Mouse (Mus musculus): ENCODE results near the gene Lamtor4. TPM values are rescaled to one million over a fixed set of nuclear protein-coding genes. Genes with fewer than 3 reads are reported as not detected.

Lamtor4 gene
- polyA plus RNA-seq (2015; fragmentation: Nextera tagmentation; extraction: Ambion mirVana), result 145 and 181 TPM in 2 replicates

DNA sequence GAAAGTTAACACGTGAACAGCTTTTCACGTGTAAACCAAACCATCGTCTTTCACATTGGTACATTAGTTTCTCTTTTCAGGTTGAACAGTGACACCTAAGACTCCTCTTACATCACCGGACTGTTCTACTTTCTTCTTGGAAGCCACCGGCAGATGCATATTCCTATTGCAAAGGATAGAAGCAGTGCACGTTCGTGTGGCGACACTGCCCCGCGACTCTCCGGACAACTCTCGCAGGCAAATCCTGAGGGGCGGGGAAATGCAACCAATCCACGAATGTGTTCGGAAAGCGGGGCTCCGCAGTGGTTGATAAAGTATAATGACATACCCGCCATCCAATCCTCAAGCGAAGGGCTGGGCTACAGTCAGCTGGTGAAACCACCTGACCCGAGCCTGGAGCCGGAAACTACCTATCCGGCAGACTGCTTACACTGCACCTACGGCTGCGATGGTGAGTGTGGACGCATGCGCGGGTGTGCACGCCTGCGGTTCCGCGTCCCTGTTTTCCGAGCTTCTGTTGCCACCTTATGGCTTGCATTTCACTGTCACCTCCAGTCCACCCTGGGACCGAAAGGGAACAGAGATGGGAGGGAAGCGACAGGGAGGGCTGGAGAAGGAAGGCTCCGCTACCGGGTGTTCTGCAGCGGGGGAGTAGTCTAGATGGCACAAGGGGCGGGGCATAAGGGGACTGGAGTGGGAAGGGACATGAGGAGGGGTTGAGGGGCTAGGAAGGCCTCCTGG lies at the start of gene Lamtor4:
TSS of gene Lamtor4 (plus strand) at position 130 of the 741 bp plus-strand sequence.

DNA sequence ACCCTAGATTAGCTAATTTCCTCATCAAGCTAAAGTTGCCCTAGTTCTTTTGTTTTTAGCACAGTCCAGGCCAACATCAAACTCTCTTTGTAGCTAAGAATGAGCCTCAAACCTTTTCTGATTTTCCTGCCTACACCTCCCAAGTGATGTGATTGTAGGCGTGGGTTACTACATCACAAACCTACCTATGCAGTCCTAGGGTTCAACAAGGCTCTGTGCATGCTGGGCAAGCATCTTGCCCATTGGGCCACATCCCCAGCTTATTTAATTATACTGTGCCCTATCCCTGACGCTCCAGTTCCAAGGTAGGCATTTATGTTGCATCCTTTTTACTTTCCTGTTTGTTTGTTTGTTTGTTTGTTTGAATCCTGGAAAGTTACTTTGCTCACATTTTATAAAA lies 29.6 kb upstream of the Lamtor4 start, which contains the start of gene Nxpe5:
TSS of gene Nxpe5 (plus strand) at position 199 of the 400 bp plus-strand sequence.

DNA sequence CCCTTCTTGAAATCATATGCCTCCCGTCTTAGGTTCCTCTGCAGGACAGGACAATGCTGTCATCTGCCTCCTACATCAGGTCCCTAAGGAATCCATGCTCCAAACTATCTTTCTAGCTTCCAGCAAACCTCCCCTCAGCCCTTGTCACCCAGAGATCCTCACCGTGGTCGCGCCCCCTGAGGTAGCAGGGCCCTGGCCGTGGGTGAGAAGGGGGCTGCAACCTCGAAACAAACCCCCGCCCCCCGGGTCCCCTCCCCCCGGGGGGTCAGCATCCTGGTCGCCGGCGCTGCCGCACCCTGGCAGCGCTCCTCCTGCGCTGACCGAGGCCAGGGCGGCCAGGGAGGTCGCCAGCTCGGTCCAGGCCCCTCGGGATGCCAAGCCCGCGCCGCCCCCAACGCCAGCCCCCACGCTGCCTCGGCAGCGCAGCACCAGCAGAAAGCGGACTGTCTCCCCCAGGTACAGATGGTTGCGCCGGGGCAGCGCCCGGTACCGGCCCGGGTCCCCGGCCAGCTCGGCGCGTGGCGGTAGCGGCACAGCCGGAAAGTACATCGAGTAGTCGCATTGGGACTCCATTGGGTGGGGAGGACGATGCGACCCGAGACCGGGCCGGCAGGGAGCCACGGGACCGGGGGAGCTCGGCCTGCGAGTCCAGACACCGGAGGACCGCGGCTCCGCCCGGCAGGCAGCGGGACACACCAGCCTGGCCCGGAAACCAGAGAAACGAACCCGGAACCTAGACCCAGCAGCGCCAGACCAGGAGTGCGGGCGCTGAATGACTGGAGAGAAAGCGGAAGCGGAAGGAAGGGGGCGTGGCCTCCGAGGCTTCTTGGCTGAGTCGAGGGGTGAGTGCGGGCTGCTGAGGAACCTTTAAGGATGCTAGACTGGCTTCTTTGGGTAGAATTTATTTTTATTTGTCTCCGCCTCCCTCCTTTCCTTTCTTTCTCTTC lies 8.3 kb downstream of the Lamtor4 start, which contains the start of gene BC037034:
TSS of gene BC037034 (minus strand) at position 774 of the 947 bp plus-strand sequence.

DNA sequence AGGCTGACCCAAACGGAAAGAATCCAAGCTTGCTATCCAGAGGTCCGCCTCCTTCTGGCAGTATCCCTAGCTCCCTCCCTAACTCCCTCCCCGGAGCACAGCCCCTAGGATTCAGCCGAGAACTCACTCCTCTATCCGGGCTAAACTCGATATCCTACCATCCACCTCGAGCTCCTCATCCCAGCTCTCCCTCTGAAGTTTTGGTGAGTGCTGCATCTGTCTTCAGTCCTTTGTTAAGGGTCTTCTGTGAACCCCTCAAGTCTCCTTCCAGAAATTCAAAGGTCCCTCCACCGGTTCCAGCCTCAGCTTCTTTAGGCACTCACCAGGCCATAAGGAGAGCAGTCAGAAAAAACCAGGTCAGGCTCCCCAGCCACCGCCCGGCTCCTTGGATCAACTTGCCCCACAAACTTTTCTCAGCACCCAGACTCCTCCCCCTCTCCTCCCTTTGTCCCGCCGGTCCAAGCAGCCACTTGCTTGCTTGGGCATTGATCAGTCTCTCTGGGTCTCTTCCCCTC lies 17.2 kb downstream of the Lamtor4 start, which contains the start of gene Gal3st4:
TSS of gene Gal3st4 (minus strand) at position 432 of the 515 bp plus-strand sequence.

DNA sequence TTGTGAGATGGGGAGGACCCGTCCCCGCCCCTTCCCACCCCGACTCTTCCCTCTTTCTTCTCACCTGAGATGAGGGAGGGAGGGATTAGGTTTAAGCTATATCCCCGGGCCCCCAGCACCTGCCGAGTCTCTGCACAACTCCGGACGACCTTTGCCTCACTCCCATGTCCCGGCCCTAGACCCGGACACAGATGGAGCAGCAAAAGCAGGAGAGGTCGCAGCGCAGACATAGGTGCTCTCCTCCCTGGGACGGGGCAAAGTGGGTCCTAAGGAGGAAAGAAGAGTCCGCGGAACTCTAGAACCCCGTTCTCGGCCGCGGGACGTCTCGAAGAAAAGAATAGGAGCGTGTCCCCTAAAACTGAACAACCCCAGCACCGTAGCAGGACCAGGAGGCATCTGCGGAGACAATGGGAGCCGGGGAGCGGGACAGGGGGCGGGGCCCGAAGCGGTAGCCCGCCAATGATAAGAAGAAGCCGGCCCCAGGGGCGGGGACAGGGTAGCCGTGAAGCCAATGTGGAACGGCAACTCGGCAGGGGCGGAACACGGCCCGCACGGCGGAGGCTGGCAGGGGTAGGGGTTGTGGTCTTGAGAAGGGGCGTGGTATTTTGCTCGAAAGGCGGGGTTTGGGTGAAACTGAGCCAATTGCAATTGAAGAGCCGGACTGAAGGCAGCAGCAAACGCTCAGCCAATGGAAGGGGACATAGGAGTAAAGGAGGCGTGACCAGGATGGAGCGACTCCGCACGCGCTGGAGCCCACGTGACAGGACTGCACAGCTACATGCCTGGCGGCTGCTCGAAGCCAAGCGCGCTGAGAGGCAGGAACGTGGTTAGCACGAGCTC lies 24.5 kb downstream of the Lamtor4 start, which contains the start of the genes Gm43720, Gpc2 and Stag3:
TSS of gene Gm43720 (minus strand) at position 374 of the 840 bp plus-strand sequence.
TSS of gene Gpc2 (minus strand) at position 421 of the 840 bp plus-strand sequence.
TSS of gene Stag3 (plus strand) at position 656 of the 840 bp plus-strand sequence.

Other genes starting within 250 kb of the Lamtor4 start
- not detected in 2 replicates for gene Smok3a, start 234.2 kb upstream of the Lamtor4 start, polyA plus RNA-seq (2015; fragmentation: Nextera tagmentation; extraction: Ambion mirVana)
- gene Smok3b, start 234.1 kb upstream of the Lamtor4 start, polyA plus RNA-seq (2015; fragmentation: Nextera tagmentation; extraction: Ambion mirVana), result not detected in 2 replicates
- gene Smok3c, start 202.3 kb upstream of the Lamtor4 start, polyA plus RNA-seq (2015; fragmentation: Nextera tagmentation; extraction: Ambion mirVana), result not detected in 2 replicates
- gene Zkscan1, start 170.4 kb upstream of the Lamtor4 start, polyA plus RNA-seq (2015; fragmentation: Nextera tagmentation; extraction: Ambion mirVana), result 8.4 and 10.3 TPM in 2 replicates
- gene Zscan21, start 138.6 kb upstream of the Lamtor4 start, polyA plus RNA-seq (2015; fragmentation: Nextera tagmentation; extraction: Ambion mirVana), result 27.5 and 28.0 TPM in 2 replicates
- gene Zfp113, start 99.7 kb upstream of the Lamtor4 start, polyA plus RNA-seq (2015; fragmentation: Nextera tagmentation; extraction: Ambion mirVana), result 9.4 and 12.4 TPM in 2 replicates
- gene Cops6, start 94.4 kb upstream of the Lamtor4 start, polyA plus RNA-seq (2015; fragmentation: Nextera tagmentation; extraction: Ambion mirVana), result 198 and 240 TPM in 2 replicates
- gene Ap4m1, start 83.5 kb upstream of the Lamtor4 start, polyA plus RNA-seq (2015; fragmentation: Nextera tagmentation; extraction: Ambion mirVana), result 9.8 and 16.1 TPM in 2 replicates
- 55.5 and 71.3 TPM in 2 replicates for gene Mcm7, start 83.1 kb upstream of the Lamtor4 start, polyA plus RNA-seq (2015; fragmentation: Nextera tagmentation; extraction: Ambion mirVana)
- gene Taf6, start 68.0 kb upstream of the Lamtor4 start, polyA plus RNA-seq (2015; fragmentation: Nextera tagmentation; extraction: Ambion mirVana), result 35.0 and 47.4 TPM in 2 replicates
- gene Cnpy4, start 68.0 kb upstream of the Lamtor4 start, polyA plus RNA-seq (2015; fragmentation: Nextera tagmentation; extraction: Ambion mirVana), result 36.8 and 39.6 TPM in 2 replicates
- gene Mblac1, start 61.2 kb upstream of the Lamtor4 start, polyA plus RNA-seq (2015; fragmentation: Nextera tagmentation; extraction: Ambion mirVana), result 6.1 and 7.2 TPM in 2 replicates
- gene Nxpe5, start 29.6 kb upstream of the Lamtor4 start, polyA plus RNA-seq (2015; fragmentation: Nextera tagmentation; extraction: Ambion mirVana), result 0.22 and 0.44 TPM in 2 replicates
- gene BC037034, start 8.6 kb downstream of the Lamtor4 start, polyA plus RNA-seq (2015; fragmentation: Nextera tagmentation; extraction: Ambion mirVana), result 5.3 and 6.4 TPM in 2 replicates
- gene Gal3st4, start 17.4 kb downstream of the Lamtor4 start, polyA plus RNA-seq (2015; fragmentation: Nextera tagmentation; extraction: Ambion mirVana), result 1.0 and 1.4 TPM in 2 replicates
- 0.22 and 0.28 TPM in 2 replicates for gene Gm43720, start 24.5 kb downstream of the Lamtor4 start, polyA plus RNA-seq (2015; fragmentation: Nextera tagmentation; extraction: Ambion mirVana)
- gene Gpc2, start 24.5 kb downstream of the Lamtor4 start, polyA plus RNA-seq (2015; fragmentation: Nextera tagmentation; extraction: Ambion mirVana), result 4.1 and 5.5 TPM in 2 replicates
- 0.80 and 1.1 TPM in 2 replicates for gene Stag3, start 24.8 kb downstream of the Lamtor4 start, polyA plus RNA-seq (2015; fragmentation: Nextera tagmentation; extraction: Ambion mirVana)
- 0.17 and 0.57 TPM in 2 replicates for gene Pvrig, start 86.5 kb downstream of the Lamtor4 start, polyA plus RNA-seq (2015; fragmentation: Nextera tagmentation; extraction: Ambion mirVana)
- gene Zfp157, start 186.0 kb downstream of the Lamtor4 start, polyA plus RNA-seq (2015; fragmentation: Nextera tagmentation; extraction: Ambion mirVana), result 16.2 and 19.4 TPM in 2 replicates

Data from adrenal gland, postnatal 0 days (tissue).